Mouse (Mus musculus): Measurements from ENCODE around the gene Cyp4f17.
"Not testable (repeated sequence)": the region's sequence is repeated elsewhere in the genome, so short reads cannot be mapped to it uniquely, and the experiment has no call there.

Gene Cyp4f17

DNA sequence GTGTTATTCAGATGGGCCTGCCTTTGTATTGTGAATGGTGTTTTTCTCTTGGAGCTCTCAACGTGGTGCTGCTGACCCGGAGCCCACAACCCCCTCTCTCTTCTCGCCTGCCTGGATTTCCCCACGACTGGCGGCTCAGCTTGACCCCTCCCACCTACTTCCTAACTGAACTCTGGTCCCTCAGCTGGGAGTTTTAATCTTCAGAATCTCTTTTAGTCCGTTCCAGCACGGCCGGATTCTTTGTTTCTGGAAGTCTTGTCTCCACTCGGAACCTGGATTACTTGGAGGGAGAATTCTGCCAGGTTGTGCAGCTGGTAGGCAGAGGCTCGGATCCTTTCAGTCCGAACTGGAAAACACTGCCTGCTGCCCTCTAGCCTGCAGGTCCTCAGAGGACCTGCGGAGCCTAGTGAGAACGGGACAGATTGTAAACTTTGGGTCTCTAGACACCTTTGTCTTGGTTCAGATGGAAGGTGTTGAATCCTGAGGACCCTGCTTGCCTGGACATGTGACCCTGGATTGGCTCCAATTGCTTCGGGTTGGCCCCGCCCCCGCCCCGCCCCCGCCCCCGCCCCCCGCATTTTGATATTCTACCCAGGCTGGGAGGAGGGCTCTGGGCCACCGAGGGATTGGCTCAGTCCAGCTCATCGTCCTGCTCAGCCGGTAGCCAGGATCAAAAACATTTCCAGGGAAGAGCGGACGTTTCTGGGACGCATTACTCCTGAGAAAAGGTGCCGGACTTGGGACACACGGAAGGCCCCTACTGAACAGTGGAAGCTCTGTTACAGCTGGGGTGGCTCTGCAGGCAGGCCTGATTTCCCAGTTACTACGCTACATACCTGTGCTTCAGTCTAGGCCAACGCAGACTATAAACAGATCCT lies at the start of gene Cyp4f17:
Gene Cyp4f17, plus strand, starts transcription at position 200 of the 878 bp plus-strand sequence.
- DNase-seq (ENCODE audit: low spot score), result peak; percentile 12

DNA sequence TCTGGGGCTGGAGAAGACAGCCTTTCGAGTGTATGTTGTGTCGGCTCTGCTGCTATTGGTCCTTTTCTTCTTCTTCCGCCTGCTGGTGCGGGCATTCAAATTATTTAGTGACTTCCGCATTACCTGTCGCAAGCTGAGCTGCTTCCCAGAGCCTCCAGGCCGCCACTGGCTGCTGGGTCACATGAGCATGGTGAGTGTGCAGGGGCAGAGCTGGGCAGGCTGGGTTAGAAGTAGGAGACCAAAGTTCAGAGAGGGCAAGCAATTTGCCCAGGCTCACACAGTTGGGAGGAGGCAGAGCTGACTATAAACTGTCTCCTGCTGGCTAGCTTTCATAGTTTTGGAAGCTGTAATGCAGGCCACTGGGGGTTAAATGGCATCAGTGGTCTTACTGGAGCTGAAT lies 37.4 kb upstream of the Cyp4f17 start:
- no peak for DNase-seq (ENCODE audit: low spot score)

DNA sequence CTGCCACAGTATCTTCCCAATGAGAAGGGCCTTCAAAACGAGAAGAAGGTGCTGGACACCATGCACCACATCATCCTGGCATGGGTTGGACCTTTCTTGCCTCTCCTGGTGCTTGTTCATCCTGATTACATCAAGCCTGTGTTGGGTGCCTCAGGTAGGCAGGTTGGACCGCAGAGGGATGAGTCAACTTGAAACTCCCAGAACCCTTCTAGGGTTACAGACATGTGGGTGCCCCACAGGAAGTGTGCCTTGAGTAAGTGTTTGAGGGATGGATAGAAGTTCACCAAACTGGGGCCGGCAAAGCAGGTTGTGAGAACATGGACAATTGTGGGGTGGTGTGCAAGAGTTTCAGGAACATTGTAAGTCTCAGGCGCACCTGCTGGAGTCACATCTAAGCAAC lies 35.1 kb upstream of the Cyp4f17 start:
- DNase-seq (ENCODE audit: low spot score), result no peak

DNA sequence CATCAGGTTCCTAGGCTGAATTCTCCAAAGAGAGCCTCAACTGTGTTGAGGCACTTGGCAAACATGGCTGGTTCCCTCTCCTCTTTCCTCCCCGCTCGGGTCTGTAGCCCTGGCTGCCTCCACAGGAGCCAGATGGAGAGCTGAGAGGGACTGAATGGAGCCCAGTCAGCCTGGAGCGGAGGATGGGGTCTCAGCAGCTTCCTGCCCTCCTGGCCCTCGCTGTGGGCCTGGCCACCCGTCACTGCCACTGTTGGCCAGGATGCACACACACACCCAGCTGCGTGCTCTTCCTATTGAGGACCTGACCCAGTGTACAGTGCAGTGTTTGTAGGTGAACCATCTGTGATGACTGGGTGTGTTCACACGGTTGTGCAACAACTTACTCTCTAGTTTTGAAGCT lies 33.7 kb upstream of the Cyp4f17 start:
- no peak for DNase-seq (ENCODE audit: low spot score)

DNA sequence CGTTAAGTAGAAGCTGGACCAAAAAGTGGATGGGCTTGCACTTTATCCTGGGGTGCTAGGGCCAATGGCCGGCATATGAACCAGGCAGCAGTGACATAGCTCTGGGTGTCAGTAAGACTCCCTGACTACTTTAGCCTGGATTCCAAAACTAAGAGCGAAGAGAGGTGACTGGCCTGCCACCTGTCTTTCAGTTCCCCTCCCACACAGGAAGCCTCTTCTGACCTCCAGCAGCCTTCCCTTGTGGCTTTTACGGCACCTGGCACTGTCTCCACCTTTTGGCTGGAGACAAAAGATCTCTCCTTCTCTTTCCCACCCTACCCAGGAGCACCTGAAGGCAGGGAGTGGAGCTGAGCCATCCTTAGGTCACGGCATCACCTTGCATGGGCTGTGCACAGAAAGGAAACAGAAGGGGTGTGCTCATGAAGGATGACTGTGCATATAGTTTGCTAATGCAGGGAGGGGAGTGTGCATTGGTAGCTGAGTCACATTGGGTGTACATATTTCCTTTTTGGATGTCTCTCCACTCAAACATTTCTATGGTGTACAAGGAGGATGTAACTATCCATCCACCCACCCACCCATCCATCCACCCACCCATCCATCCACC lies 30.8 kb upstream of the Cyp4f17 start:
- no peak for DNase-seq (ENCODE audit: low spot score)

DNA sequence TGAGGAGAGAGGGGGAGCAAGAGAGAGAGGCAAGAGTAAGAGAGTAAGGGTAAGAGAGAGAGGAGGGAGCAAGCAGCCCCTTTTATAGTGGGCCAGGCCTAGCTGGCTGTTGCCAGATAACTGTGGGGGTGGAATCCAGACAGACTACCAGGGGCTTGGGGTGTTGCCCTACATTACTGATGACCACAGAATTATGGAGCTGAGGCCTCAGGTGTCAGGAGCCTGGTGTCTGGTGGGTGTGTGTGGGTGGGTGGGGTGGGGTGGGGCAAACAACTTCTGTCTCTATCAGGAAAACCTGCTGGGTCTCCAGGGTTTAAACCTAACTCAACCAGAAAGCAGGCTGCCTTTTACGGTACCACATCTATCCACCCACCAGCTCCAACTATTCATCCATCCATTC lies 28.6 kb upstream of the Cyp4f17 start:
- no peak for DNase-seq (ENCODE audit: low spot score)

DNA sequence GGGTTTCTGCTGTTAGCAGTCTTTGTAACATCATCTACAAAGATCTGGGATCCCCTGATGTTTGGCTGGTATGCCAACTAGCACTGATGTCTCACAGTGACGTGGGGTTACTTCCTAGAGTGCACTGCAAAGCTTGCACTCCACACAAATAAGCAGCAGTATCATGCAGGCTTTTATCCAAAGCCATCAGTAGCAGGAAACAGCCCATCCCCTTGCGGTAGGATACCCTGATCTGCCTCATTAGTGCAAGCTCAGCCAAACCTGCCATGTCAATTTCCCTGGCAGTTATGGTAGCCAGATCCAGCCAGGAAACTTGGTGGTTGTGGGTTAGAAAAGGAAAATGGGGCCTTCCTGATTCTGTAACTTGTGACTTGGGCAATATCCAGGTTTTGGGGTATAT lies 27.1 kb upstream of the Cyp4f17 start:
- no peak for DNase-seq (ENCODE audit: low spot score)

DNA sequence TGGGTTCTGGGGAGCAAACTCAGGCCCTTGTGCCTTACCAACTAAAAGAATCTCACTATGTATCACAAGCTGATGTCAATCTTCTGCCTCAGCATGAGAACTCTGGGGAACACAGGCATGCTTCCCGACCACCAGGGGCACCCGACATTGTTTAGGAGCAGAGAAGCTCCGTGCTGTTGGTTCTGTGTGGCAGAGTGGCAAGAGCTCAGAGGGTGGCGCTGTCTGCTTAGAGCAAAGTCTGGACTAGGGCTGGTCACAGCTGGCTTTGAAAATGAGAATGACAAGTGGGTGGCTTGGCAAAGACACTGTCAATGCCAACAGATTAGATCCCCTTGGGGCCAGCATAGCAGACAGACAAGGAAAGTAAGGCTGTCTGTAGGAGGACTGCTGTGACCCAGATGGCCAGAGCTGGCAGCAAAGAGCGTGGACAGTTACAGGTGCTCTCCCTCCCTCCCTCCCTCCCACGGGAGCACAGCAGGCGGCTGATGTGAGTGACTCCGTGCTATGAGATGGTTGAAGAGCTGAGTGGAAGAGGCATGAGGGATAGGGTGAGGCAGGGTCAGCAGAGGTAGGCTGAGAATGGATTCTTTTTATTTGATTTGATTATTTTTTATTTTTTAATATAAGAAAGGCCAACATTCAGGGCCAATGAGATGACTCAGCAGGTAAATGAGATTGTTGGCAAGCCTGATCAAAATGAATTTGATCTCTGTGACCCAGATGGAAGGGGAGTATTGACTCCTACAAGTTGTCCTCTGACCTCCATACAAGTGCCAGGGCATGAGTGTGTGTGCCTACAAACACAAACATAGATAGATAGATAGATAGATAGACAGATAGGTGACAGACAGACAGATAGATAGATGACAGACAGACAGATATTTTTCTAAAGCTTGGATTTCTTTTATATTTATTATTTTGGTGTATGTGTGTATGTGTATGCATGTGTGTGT lies 26.0 kb upstream of the Cyp4f17 start:
- no peak for DNase-seq (ENCODE audit: low spot score)

DNA sequence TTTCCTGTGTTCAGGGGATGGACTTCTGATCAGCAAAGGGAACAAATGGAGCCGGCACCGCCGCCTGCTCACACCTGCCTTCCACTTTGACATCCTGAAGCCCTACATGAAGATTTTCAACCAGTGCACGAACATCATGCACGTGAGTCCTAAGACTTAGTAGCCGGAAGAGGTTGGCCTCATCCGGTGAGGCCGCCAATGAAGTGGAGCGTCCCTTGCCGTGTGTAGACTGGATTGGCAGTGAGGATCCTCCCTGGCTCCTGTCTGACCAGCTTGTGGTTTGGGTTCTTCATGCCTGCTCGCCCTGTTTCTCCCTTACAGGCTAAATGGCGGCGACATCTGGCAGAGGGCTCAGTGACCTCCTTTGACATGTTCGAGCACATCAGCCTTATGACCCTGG lies 24.1 kb upstream of the Cyp4f17 start:
- no peak for DNase-seq (ENCODE audit: low spot score)

DNA sequence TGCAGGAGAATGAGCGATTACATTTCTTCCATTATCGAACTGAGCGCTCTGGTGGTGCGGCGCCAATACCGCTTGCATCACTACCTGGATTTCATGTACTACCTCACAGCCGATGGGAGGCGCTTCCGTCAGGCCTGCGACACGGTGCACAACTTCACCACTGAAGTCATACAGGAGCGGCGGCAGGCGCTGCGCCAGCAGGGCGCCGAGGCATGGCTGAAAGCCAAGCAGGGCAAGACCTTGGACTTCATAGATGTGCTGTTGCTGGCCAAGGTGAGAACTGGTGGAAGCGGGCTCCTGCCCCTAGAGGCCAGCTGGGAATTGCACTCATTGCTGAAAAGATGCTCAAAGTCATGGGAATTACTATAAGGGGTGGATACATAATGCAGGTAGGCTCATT lies 22.6 kb upstream of the Cyp4f17 start:
- DNase-seq (ENCODE audit: low spot score), result peak; percentile 70

DNA sequence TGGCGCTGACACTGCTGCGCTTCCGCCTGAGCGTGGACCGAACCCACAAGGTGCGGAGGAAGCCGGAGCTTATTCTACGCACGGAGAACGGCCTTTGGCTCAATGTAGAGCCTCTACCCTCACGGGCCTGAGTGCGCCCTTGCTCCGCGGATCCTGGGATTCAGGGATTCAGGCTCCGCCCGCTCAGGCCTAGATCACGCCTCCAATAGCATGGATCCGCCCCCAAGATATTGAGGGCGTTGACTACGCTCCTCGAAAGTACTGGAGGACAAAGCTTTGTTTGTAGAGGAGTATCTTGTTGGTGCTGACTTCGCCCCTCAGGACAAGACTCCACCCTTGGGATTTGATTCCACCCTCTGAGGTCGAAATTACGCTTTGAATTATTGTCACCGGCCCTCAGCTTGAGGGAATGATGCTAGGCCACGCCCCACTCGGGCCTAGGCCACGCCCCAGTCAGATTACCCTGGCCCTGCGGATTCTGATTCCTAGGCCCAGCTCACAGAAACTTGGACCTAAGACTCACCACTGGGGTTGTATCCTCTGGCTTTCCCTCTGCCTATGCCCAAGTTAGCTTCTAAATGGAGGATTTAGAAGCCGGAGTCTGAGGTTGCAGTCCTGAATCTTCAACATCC lies 13.4 kb upstream of the Cyp4f17 start:
- peak; percentile 38 for DNase-seq (ENCODE audit: low spot score)

DNA sequence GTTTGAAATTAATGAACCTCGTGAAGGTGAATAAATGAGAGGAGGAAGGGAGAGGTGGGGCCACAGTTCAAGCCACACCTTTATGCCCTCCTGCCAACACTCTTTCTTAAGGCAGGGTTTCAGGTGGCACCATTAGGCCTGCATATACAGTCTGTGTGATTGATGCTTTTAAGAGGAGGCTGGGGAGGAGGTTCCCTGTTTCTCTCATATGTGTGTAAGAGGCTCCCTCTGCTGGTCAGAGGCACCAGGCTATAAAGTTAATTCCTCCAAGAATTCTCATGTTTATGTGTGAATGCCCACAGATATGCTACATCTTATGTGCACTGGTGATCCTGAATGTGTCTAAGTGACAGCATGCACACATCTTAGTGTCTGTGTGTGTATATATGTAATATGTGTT lies 11.2 kb upstream of the Cyp4f17 start:
- peak; percentile 11 for DNase-seq (ENCODE audit: low spot score)

DNA sequence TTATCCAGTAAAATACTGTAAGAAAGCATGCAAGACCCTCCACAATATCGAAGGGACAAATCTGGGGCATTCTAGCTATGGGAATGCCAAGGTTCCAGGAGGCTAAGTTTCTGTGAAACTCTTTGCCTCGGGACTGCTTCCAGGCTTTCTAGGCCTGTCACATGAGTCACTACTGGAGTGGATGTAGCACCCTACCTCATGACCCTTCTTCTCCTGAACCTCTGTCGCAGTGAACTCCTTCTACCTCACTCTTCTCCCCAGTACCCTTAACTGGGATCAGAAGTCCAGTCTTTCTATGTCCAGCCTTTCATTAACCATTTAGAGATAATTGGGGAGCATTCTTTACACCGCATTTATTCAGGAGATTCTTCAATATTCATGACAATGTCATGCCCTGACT lies 5.3 kb upstream of the Cyp4f17 start:
- not testable (repeated sequence) for DNase-seq (ENCODE audit: low spot score)

DNA sequence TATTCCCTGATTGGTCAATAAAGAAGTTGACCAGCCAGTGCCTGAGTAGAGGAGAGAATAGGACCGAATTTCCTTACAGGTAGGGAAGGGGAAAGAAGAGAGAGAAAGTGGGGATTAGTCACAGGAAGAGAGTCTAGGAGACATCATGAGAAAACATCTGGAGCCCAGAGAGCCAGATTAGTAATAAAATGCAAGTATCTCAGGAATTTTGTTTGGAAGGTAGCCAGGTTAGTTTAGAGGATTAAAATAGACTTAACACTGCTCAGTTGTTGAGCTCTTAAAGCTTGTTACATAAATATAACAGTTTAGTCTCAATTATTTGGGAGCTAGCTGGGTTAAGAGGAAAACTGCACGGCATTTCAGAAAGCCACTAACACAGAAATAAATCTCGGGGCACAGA lies 4.8 kb upstream of the Cyp4f17 start:
- no peak for DNase-seq (ENCODE audit: low spot score)

DNA sequence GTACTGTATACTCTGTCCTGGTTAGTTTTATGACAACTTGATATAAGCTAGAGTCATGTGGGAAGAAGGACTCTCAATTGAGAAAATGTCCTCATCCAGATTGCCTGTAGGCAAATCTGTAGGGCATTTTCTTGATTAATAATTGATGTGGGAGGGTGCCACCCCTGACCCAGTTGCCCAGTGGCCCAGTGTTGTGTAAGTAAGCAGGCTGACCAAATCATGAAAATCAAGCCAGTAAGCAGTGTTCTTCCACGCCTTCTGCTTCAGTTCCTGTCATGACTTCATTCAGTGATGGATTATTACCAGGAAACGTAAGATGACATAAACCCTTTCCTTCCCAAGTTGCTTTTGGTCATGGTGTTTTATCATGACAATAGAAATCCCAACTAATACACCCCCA lies 2.7 kb upstream of the Cyp4f17 start:
- DNase-seq (ENCODE audit: low spot score), result no peak

DNA sequence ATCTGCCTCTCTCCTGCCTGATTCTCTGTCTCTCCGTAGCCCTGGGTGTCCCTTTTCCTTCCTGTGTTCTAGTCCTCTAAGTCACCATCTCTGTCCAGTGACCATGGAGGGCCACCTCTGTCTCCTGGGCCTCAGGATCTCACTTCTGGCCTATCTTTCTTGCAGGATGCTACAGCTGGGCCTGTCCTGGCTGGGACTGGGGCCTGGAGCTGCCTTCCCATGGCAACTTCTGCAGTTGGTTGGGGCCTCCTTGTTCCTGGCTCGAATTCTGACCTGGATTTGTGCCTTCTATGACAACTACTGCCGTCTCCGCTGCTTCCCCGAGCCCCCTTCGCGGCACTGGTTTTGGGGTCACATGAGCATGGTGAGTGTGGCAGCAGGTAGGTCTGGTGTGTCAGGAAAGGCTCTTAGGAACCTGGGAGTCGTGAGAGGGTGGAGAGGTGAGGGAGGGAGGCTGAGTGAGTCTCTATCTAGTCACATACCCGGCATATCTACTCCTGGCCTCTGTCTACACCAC lies 937 bp downstream of the Cyp4f17 start:
- no peak for DNase-seq (ENCODE audit: low spot score)

DNA sequence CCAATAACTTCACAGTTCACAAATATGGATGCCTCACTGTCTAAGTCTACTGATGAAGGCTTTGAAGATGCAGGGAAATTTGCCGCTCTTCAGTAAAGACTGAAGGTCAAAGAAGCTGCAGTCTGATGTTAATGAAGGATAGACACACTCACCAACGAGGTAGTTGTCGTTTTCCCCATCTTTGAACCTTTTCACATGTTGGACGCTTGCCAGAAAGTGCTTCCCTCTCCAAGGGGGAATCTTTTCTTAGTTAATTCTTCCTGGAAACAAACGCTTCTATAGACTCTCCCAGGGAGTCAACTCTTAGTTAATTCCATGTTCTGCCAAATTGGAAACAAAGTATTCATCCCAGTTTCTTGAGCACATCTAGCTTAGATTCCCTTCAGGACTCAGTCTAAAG lies 10.3 kb downstream of the Cyp4f17 start:
- DNase-seq (ENCODE audit: low spot score), result no peak

DNA sequence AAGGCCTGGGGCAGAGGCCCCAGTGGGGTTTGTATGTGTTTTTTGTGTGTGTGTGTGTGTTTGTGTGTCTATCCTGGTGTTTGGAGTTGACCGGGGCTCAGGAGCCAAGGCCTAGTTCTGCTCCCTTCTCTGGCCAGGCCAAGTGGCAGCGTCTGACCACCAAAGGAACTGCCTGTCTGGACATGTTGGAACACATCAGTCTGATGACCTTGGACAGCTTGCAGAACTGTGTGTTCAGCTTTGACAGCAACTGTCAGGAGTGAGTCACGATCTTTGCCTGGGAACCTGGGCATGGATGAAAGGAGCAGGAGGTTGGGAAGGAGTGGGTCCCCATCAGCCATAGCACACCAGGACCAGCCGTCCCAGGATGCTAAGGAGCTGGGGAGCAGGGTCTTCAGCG lies 16.1 kb downstream of the Cyp4f17 start:
- no peak for DNase-seq (ENCODE audit: low spot score)

DNA sequence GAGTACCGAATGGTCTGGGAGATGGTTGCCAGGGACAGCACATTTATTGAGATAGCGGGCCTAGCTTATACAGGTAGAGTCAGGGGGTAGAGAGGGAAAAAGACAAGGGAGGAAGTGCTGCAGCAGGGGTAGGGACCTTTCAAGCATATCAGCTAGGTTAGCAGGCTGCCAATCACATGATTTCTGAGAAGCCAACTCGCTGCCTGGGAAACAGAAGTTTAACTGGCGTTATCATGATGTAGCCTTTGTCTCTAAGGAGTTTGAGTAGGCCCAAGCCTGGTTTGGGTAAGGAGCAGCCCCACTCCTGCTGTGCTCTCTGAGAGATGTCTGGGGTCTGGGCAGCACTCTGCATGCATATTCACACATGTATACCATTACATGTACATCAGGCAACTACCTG lies 16.5 kb downstream of the Cyp4f17 start:
- DNase-seq (ENCODE audit: low spot score), result no peak

DNA sequence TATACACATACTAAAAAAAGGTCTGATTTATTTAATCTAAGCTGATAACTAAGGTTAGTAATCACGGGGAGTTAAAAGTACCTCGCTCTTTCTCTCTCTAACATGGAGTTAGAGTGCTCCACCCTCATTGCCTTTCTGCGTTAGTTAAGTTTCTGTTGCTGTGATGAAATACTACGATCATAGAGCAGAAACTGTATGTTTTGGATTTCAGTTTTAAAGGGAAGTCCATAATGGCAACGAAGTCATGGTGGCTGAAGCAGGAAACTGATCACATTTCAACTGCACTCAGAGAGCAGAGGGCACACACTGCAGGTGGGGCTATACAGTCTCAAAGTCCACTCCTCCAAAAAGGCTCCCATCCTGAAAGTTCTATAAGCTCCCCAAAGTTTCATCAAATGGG lies 17.0 kb downstream of the Cyp4f17 start:
- DNase-seq (ENCODE audit: low spot score), result no peak

DNA sequence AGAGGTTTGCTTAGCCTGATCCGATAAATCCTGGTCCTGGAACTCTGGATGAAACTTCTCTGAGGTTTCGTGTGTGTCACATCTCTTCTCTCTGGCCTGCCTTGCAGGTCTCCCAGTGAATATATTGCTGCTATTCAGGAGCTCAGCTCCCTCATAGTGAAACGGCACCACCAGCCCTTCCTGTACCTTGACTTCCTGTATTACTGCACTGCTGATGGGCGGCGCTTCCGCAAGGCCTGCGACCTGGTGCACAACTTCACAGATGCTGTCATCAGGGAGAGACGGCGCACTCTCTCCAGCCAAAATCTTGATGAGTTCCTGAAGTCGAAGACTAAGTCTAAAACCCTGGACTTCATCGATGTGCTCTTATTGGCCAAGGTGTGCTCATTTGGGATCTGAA lies 18.0 kb downstream of the Cyp4f17 start:
- no peak for DNase-seq (ENCODE audit: low spot score)

DNA sequence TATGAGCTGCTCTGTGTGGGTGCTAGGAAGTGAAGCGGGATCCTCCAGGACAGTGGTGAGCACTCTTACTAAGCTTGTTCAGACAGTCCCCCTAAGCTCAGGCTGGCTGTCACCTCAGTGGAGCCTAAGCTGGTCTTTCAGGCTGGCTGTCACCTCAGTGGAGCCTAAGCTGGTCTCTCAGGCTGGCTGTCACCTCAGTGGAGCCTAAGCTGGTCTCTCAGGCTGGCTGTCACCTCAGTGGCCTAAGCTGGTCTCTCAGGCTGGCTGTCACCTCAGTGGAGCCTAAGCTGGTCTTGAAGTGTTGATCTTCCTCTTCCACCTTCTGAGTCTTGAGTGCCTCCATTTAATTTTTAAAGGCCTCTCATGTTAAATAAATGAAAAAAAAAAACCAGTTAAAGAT lies 20.5 kb downstream of the Cyp4f17 start:
- DNase-seq (ENCODE audit: low spot score), result not testable (repeated sequence)

Data from testis, postnatal 14 days (tissue).